20 mouse cellular contexts compared by ENCODE assay signal in genomic region chr12:12701735-12702134, GRCm38 (mm10).
"Had no signal": no experiment of that assay in that cellular context is flagged by ENCODE, and none has a peak within 500 bp of the region (broad histone marks: within the 10 kb centered on the region; RNA-seq: fewer than 3 reads in every experiment).

No protein-coding gene starts in this region.

- H3K27ac ChIP-seq: kidney, postnatal 0 days; layer of hippocampus, adult 2 months; limb, embryonic 10.5 days; limb, embryonic 13.5 days; liver, embryonic 12.5 days; liver, embryonic 15.5 days; lung, embryonic 15.5 days; stomach, postnatal 0 days had no signal

- H3K36me3 ChIP-seq: limb, embryonic 10.5 days; limb, embryonic 13.5 days; liver, embryonic 12.5 days; liver, embryonic 15.5 days; lung, embryonic 15.5 days; midbrain, embryonic 10.5 days had no signal

- H3K4me1 ChIP-seq: limb, embryonic 10.5 days; limb, embryonic 13.5 days; liver, embryonic 12.5 days; liver, embryonic 15.5 days; lung, embryonic 15.5 days; midbrain, embryonic 10.5 days had no signal

- ATAC-seq: liver, embryonic 12.5 days had no signal

- H3K9ac ChIP-seq: limb, embryonic 13.5 days; liver, embryonic 12.5 days; liver, embryonic 15.5 days; lung, embryonic 15.5 days had no signal

- H3K4me3 ChIP-seq: layer of hippocampus, adult 2 months; limb, embryonic 10.5 days; limb, embryonic 13.5 days; liver, embryonic 12.5 days; liver, embryonic 15.5 days; lung, embryonic 15.5 days; megakaryocyte, embryonic 14.5 days; midbrain, embryonic 10.5 days had no signal

- H3K4me2 ChIP-seq: limb, embryonic 13.5 days; liver, embryonic 12.5 days; liver, embryonic 15.5 days; lung, embryonic 15.5 days had no signal

- H3K9me3 ChIP-seq: limb, embryonic 10.5 days; limb, embryonic 13.5 days; liver, embryonic 12.5 days; liver, embryonic 15.5 days; lung, embryonic 15.5 days; midbrain, embryonic 10.5 days had no signal

- H3K27me3 ChIP-seq: limb, embryonic 13.5 days; liver, embryonic 12.5 days; liver, embryonic 15.5 days; lung, embryonic 15.5 days; megakaryocyte, embryonic 14.5 days had no signal

- DNase-seq: kidney, postnatal 25 days; layer of hippocampus, adult 9-11 months; liver; lung, adult 18-20 months; lung, postnatal 10 days; lung, postnatal 36 days; midbrain, embryonic 14.5 days; thymus, adult 2 months; thymus, postnatal 14 days; thymus, postnatal 4 days had no signal
